Mouse (Mus musculus): Measurements from ENCODE around the gene 5430427O19Rik.

Gene 5430427O19Rik

GRCm38 (mm10) chrX:85869914-85870483 lies at the start of gene 5430427O19Rik:
5430427O19Rik (plus strand) TSS chrX:85870354.
- DNase-seq, result no peak

DNA sequence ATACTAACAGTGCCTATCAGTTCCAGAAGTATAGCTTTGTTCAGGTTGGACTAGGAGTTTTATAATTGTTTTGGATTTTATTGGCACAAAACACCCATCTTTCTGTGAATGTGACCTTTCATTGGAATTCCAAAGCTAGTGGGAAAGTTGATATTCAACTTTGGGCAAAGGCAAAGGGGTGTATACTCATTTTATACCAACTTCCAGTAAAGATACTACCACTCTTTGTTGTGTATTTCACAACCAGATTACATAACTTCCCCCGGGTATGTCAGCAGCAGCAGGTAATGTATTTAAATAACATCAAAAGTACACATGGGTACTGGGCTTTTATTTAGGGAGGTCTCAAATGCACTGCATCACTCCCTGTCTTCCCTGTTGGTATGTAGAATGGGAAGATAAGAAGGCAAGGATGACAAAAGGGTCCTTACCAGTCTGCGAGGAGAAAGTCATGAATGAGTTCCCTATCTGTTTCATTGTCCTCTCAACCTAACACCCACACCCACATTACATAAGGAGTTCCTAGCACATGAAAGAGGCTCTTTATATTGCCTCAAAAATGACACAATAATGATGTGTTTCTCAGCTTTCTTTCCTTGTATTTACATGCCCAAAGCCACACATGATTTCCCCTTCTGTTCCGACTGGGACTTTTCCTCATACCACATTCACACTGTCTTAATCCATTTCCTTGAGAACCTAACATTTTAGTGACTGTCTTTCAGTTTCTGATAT lies 42.3 kb upstream of the 5430427O19Rik start:
- no peak for DNase-seq

GRCm38 (mm10) chrX:85829000-85829399 lies 41.2 kb upstream of the 5430427O19Rik start:
- peak; percentile 59 for DNase-seq

- DNase-seq, result no peak
Observed at GRCm38 (mm10) chrX:85839174-85839573, 31.0 kb upstream of the 5430427O19Rik start.

DNA sequence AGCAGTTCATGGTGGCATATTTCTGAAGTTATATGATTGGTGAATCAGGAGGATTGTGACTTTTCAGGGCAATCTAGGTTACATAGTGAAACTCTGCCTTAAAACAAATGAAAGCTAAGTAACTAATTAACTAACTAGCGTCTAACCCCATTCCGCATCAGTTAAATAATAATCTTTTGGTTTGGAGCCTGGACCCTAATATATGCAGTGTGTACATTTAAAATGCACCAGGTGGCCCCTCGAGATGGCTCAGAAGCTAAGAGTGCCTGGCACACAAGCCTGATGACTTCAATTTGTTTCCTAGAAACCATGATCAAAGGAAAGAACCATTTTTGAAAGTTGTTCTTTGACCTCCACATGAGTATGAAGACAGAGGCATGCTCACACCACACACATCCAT lies 14.2 kb upstream of the 5430427O19Rik start:
- DNase-seq, result peak; percentile 34

DNA sequence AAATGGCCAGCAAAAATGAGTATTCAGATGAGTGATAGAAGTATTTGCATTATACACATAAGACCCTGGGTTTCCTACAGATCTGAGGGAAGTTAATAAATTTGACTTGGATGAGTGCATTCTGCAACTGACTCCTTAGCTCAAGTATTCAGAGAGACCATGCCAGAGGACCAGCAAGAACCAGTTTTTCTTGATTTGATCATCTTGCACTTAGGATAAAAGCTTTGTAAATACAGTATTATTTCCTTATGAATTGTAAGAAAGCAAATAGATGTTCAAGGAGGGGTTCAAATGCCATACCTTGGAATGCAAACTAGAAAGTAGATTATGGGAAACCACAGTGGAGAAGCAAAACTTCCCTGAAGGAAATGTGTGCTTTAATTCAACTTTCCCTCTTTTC lies 13.0 kb upstream of the 5430427O19Rik start:
- DNase-seq, result no peak

- no peak for DNase-seq
Observed at GRCm38 (mm10) chrX:85868079-85868478, 2.1 kb upstream of the 5430427O19Rik start.

GRCm38 (mm10) chrX:85871371-85872056 lies 1.4 kb downstream of the 5430427O19Rik start:
- no peak for DNase-seq

GRCm38 (mm10) chrX:85874367-85874766 lies 4.2 kb downstream of the 5430427O19Rik start:
- no peak for DNase-seq

DNA sequence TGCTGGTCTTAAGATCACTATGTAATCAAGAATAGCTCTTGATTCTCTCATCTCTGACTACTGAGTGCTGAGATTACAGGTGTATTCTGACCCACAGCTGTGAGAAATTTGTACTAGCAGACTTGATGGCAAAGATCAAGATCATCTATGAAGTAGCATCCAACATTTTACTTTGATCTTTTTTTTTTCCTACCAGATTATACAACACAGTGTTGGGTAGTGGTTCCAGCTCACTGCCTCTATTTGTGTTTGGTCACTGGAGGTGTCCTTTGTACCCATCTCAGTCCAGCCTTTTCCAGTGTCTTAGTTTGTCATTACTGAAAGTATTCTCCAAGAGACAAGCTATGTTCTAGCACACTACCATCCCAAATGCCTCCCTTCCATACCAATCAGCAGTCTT lies 5.8 kb downstream of the 5430427O19Rik start:
- DNase-seq, result no peak

DNA sequence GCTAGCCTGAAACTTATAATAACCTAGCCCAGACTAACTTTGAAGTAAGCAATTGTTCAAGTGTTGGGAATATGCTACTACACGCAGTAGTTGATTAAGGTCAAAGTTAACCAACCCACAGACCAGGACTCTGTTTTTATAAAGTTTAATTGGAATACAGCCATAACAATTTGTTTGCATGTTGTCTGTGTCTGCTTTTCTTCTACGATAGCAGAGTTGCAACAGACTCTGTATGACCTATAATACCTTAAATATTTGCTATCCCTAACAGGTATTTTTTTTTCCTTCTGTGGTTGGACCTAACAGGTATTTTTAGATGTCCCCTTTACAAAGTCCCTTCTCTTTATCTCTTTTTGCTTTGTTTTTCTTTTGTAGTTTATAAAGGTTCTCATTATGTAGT lies 7.6 kb downstream of the 5430427O19Rik start:
- DNase-seq, result no peak

DNA sequence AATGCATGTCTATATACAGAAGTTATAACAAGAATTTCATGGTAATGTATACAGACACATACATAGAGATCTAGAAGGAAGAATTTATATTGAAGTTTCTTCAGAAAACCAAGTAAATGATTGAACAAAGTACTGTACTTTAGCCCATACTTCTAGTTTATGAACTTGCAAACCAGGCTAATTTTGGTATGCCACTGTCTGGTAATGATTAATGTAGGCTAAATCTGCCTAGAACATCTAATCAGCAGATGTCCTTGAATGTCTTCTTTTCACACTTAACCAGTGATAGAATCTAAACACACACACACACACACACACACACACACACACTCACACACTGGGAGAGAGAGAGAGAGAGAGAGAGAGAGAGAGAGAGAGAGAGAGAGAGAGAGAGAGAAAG lies 8.1 kb downstream of the 5430427O19Rik start:
- no peak for DNase-seq

DNA sequence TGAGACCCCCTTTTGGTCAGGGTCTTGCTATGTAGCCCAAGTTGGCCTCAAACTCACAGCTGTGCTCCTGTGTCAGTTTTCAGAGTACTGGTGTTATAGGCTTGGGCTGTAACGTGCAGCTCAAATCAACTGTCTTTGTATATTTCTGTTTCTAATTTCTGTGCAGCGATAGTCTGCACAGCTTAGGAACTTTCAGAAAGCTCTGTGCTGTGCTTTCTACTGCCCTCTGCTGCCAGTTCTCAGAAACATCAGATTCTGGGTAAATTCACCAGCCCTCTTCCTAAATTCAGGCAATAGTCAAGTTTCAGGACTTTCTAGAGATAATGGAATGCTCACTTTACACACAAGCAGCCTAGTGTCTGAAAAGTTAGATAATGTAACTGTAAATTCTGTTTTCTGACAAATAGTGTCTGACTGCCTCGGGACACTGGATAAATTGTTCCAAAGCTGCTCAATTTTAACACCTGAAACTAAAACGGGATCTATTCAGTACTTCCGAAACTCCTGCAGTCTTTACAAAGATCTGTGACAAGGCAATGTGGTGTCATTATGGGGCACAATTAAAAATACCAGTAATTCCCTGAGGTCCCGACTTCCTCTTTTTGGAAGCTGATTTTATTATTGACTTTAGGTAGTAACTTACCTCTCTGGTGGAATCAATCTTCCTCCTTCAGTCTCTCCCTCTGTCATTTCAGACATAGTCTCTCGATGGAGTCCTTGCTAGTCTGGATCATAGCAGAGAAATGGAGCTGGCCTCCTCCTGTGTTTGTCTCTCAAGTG lies 9.2 kb downstream of the 5430427O19Rik start:
- DNase-seq, result peak; percentile 50

GRCm38 (mm10) chrX:85886651-85887050 lies 16.5 kb downstream of the 5430427O19Rik start:
- no peak for DNase-seq

DNA sequence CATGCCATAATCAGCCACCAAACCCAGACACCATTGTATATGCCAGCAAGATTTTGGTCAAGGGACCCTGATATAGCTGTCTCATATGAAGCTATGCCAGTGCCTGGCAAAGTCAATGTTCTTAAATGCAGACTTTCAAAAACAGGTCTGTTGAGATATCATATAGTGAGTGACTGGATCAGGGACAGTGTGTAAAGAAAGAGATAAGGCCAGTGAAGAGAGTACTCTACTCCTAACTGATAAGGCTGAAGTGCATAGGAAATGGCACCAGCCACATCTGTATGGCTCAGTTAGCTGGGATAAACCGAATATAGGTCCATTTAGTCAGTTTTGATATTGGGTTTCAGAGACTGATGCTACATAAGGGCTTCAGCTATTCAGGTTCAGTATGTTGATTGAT lies 31.0 kb downstream of the 5430427O19Rik start:
- no peak for DNase-seq

- peak; percentile 29 for DNase-seq
Observed at GRCm38 (mm10) chrX:85919034-85919433, 48.9 kb downstream of the 5430427O19Rik start.

DNA sequence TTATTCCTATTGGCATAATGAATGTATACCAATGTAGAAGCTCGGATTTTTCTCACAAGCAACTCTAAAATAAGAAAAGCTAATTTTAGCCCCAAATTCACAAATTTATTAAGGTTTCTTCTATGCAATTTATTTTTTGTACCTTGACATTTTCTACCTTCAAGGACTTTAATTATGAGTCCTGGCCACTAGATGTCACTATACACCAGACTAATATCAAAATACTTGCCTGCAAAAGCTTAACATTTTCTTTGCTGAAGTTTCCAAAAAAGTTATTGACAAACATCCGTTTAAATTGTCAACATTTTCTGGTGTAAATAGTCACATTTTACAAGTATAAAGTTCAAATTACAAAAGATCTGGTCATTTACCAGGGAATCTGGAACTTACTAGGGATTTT lies 62.8 kb downstream of the 5430427O19Rik start:
- DNase-seq, result no peak

All from kidney, adult 18-20 months (tissue).